Mouse (Mus musculus): ENCODE measurements around the gene Amer3.
"Not testable (repeated sequence)": the region's sequence is repeated elsewhere in the genome, so short reads cannot be mapped to it uniquely, and the experiment has no call there.

Gene Amer3

DNA sequence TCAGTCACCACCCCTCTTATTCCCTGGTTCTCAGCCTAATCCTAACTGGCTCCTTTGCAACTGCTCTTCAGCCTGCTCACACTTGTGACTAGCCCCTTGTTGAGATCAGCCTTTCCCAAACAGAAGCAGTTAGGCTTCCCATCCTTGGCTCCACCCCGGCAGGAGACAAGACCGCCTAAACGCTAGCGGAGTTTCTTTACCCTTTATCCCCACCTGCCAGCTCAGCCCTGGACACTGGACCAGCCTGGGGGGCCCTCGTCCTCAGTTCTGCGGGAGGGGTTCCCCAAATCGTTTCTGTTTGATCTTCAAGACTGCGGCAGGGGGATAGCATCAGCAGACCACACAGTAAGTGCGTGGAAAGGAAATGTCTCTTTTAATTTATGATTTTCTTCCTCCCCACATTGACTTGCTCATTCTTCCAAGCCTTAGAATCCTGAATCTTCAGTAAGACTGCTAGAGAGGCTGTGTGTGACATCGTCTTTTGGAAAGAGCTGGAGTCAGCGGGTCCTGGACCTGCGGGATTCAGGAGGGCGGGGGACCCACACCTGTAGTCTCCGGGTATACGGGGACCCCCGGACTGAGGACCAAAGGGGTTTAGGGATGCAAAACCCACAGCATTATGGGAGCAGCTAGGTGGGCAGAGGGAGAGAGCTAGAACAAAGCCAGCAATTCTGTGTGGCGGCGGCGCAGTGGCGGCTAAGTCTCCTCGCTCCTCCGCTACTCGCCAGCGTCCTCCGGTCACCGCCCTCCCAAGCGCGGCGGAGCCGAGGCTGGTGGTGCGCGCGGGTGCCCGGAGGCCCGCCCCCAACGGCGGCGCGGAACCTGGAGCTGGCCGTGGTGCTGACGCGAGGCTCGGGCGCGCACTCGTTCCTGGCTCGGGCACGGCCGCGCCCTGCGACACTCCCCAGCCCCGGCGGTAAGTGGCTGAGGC lies at the start of gene Amer3:
Amer3 (plus strand) TSS at position 807 of the 931 bp plus-strand sequence.
- peak; percentile 83 for DNase-seq

- not testable (repeated sequence) for DNase-seq
Observed at GRCm38 (mm10) chr1:34534574-34534973, 44.9 kb upstream of the Amer3 start.

GRCm38 (mm10) chr1:34535043-34535698 lies 44.3 kb upstream of the Amer3 start, which contains the start of gene Cfc1:
Gene Cfc1, plus strand, starts transcription at chr1:34535648.
- DNase-seq, result not testable (repeated sequence)

DNA sequence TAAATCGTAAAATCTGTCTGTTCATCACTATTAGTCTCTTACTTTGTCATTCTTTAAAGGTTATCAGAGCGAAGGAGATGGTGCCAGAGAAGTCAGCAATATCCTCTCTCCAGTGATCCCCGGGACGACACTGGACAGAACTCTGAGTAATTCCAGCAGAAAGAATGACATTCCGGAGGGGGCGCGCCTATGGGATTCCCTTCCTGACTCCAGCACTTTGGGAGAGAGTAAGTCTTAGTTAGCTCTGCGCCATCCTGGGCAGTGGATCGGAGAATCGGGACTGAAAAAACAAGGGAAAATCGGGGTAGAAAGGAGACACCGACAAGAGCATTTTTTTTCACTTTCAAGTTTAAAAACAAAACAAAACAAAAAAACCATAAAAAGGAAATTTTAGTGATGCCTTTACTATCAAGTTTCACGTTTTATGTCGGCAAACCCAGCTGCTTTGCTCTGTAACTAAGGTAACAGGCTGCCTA lies 43.1 kb upstream of the Amer3 start:
- DNase-seq, result no peak

GRCm38 (mm10) chr1:34536767-34537485 lies 42.5 kb upstream of the Amer3 start:
- no peak for DNase-seq

GRCm38 (mm10) chr1:34547074-34547473 lies 32.4 kb upstream of the Amer3 start:
- no peak for DNase-seq

DNA sequence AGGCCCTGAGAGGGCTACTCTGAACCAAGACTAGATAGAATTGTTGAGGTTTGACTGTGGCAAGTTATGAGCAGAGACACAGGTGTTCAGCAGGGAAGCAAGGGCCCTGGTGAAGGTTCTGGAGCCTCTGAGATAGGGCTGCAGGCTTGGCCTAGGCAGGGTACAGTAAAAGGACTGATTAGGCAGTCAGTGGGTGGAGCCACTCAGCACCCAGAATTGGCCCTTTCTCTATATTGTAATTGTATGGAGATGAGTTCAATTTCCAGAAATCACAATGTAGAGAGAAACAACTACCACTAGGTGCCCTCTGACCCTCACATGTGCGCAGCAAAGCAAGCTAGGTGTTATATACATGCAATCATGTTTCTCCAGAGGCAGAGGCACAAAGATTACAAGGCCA lies 25.8 kb upstream of the Amer3 start:
- DNase-seq, result no peak

DNA sequence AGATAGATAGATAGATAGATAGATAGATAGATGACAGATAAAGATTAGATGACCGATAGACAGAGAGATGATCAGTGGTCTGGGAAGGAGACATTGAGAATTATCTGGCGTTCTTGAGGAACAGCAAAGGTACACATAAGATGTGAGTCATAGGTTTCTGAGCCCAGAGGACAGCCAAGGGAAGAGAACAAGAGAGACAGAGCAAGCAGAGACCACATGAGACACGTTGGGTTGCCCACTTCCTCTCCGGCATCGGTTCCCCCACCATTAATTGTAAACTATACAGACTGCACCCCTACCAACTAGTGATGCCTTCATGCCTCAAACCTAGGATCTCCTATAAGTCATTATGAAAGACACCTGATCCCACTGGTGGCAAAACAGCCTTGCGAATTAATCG lies 25.2 kb upstream of the Amer3 start:
- DNase-seq, result no peak

- no peak for DNase-seq
Observed at GRCm38 (mm10) chr1:34560843-34561242, 18.6 kb upstream of the Amer3 start, which contains the start of gene Prss40. Gene Prss40, minus strand, starts transcription at chr1:34560943.

GRCm38 (mm10) chr1:34564383-34565045 lies 14.9 kb upstream of the Amer3 start:
- DNase-seq, result no peak

GRCm38 (mm10) chr1:34568120-34568519 lies 11.3 kb upstream of the Amer3 start:
- DNase-seq, result no peak

DNA sequence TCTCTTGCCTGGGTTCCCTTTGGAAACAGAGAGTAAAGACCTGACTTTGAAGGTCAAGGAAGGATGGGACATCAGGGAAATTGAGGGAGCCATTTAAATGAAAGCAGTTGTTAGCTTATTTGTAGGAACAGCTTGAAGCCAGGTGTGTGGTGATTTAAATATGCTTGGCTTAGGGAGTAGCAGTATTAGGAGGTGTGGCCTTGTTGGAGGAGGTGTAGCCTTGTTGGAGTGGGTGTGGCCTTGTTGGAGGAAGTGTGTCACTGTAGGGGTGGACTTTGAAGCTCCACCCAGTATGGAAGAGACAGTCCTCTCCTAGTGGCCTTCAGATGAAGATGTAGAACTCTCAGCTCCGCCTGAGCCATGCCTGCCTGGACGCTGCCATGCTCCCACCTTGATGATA lies 9.6 kb upstream of the Amer3 start:
- DNase-seq, result no peak

DNA sequence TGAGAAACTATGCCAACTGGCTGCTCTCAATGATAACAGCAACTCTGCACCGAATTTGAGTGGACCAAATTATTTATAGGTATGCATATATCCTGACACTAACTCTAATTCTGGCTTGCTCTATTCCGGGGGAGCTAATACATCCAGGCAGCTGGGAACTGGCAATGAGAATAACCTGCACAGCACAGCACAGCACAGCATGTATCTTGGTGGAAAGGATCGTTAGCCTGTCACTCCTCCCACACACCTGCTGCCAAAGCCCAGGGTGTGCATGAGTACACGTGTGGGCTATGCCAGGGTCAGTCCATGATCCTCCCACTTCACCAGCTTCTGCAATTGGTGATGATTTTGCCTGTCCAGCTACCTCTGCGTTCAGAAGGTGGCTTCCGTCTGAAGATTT lies 8.0 kb upstream of the Amer3 start:
- peak; percentile 85 for DNase-seq

GRCm38 (mm10) chr1:34573221-34573620 lies 6.2 kb upstream of the Amer3 start:
- DNase-seq, result no peak

- peak; percentile 50 for DNase-seq
Observed at GRCm38 (mm10) chr1:34579782-34580356, 412 bp downstream of the Amer3 start.

DNA sequence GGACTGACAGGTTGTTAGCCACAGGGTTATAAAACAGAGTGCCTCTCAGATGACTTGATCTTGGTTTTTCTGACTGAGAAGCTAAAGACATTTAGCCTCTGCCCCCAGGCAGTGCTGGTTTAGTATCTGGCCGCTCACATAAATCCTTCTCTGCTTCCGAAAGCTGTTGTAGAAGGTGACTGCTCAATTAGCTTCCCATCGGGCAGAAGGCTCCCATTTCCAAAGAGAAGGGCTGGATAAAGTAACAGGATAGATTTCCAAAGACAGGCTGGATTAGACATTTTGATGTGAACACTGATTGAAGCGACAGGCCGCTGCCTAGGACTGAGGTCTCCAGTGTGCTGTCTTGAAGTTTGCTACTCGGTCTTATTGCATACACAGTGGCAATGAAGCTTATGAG lies 2.8 kb downstream of the Amer3 start:
- no peak for DNase-seq

DNA sequence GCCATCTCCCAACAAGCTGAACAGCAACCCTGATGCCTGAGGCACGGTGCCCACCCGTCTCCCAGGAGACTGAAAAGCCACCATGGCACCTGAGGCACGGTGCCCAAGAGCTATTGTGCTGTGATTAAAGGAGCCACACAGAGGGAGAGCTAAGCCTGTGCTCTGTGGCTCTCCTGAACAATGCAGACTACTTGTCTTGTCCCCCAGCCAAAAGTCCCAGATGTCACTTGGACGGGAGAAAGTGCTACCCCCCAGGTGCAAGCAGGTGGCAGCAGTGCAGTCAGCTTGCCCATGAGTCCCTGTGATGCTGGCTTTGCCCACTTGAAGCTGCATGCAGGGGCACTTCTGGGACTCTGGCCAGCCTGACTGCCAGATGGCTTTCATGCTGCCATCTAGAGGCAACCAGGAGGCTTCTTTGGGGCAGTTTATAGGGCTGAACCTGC lies 4.4 kb downstream of the Amer3 start:
- DNase-seq, result peak; percentile 90

GRCm38 (mm10) chr1:34584736-34585135 lies 5.3 kb downstream of the Amer3 start:
- DNase-seq, result no peak

DNA sequence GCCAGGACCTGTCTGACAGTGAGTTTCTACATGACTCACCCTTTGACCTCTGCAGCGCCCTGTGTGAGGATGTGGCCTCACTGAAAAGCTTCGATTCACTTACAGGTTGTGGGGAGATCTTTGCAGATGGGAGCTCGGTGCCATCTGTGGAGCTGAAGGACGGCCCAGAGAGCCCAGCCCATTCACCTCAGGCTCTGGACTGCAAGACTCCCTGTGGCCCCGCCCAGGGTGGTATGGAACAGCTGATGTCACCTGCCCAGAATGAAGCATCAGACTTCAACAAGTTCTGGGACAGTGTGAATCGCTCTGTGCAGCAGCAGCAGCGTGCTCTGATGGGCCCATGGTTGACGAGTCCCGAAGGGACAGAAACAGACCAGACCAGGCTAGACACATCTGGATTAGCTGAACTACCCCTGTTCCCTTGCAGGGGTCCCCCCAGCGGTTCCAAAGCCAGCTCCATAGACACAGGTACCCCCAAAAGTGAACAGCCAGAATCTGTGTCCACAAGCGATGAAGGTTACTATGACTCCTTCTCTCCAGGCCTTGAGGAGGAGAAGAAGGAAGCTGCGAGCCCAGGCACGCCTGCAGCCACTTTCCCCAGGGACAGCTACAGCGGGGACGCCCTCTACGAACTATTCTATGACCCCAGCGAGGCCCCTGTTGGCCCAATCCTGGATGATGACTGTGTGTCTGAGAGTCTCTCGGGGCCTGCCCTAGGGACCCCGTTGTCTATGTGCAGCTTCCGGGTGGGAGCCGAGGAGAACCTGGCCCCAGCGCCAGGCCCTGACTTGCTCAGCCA lies 8.0 kb downstream of the Amer3 start:
- no peak for DNase-seq

DNA sequence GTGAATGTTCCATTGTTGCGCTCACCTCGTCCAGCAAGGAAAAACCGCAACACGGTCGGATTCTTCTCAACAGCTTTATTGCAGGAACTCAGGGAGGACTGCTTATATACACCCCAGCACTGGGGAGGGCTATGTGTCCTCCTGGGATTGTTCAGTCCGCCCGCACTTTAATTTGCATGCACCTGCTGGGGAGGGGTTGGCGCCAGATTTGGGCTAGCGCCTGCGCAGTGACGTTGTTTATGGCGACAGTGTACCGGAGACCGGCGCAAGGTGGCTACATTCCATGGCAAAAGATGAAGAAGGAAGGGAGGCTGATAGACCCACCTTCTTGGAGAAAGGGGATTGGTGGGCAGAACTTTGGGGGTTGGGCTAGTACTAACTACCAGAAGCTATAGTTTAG lies 20.5 kb downstream of the Amer3 start:
- DNase-seq, result no peak

DNA sequence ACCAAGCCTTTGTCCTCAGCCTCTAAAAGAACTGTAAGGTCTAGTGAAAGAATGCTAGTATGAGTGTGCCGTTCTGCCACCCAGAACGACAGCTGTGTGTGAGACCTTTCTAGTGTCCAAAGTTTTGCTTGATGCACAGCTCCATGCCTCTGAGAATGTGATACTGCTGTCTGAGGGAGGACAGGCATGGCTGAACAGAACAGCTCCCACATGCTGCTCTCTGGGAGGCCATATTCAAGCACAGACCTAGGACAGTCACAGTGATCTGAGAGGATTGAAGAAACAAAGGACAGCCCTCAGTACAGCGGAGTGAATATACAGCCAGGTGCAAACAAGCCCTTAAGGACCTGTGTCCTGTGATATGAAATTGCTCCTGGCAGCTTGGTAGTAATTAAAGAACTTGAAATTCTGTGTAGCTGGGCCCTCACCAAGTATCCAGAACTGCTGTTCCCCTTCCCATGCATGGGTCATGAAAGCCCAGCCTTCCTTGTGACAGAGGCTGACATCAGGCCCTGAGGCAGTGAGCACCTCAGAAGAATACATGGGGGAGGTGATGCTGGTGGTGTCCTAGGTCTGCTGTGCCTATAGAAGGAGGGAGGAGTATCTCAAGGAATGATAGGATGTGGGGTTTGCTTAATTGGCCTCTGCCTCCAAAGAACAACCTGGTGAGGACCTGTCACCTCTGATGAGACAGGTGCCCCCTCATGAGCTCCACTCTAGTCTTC lies 22.0 kb downstream of the Amer3 start:
- DNase-seq, result no peak
